Mouse (Mus musculus): Measurements from ENCODE around the gene Nfatc4.

DNA sequence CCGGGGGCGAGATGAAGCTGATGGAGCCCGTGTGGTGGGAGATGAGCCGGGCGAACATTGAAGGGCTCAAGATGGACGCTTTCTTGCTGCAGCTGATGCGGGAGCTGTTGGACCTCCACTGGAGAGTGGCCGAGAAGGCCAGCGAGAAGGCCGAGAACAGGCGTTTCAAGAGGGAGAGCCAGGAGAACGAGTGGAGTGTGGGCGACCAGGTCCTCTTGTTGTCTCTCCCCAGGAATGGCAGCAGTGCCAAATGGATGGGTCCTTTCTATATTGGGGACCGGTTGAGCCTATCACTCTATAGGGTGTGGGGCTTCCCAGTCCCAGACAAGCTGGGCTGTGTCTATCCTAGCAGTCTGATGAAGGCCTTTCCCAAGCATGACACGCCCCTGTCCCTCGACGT lies 49.6 kb downstream of the Nfatc4 start:
- TF ChIP-seq EP300 (IDR thresholded peaks at IDR 0.05) (no peak), CTCF (IDR thresholded peaks at IDR 0.05) (no peak)

All from lung, postnatal 0 days (tissue).